Mouse (Mus musculus): Measurements from ENCODE around the gene Ifi208. TPM values are rescaled to one million over a fixed set of nuclear protein-coding genes. Genes with fewer than 3 reads are reported as not detected.

The Ifi208 gene
- polyA plus RNA-seq (2012; rRNA removed) = 0.07 and 0.08 TPM in 2 replicates

GRCm38 (mm10) chr1:173673458-173674097 lies at the start of gene Ifi208:
TSS of gene Ifi208 (plus strand) at chr1:173673675.

GRCm38 (mm10) chr1:173630622-173631021 lies 42.9 kb upstream of the Ifi208 start, which contains the start of gene Ifi209:
TSS of gene Ifi209 (plus strand) at chr1:173630917.

GRCm38 (mm10) chr1:173741656-173742055 lies 68.2 kb downstream of the Ifi208 start, which contains the start of gene Ifi207:
TSS of gene Ifi207 (minus strand) at chr1:173741747.

Other genes with a start within 250 kb of the Ifi208 start
- 2.0 and 3.0 TPM in 2 replicates for gene Ifi206, start 182.6 kb upstream of the Ifi208 start, polyA plus RNA-seq (2012; rRNA removed)
- gene Ifi214, start 137.7 kb upstream of the Ifi208 start, polyA plus RNA-seq (2012; rRNA removed) = 0.20 and 0.40 TPM in 2 replicates
- 2.4 and 4.0 TPM in 2 replicates for gene Ifi213, start 74.4 kb upstream of the Ifi208 start, polyA plus RNA-seq (2012; rRNA removed)
- 3.2 and 4.4 TPM in 2 replicates for gene Ifi209, start 42.8 kb upstream of the Ifi208 start, polyA plus RNA-seq (2012; rRNA removed)
- 7.2 and 7.6 TPM in 2 replicates for gene Ifi207, start 68.1 kb downstream of the Ifi208 start, polyA plus RNA-seq (2012; rRNA removed)
- gene Ifi204, start 93.3 kb downstream of the Ifi208 start, polyA plus RNA-seq (2012; rRNA removed) = 12.9 and 14.1 TPM in 2 replicates
- 6.9 and 7.9 TPM in 2 replicates for gene Ifi211, start 239.4 kb downstream of the Ifi208 start, polyA plus RNA-seq (2012; rRNA removed)

Data from liver, embryonic 18 days (tissue).